Mouse (Mus musculus) liver, adult 2 months (tissue): ENCODE results near the gene Gm20403.

Source experiments
- CTCF ChIP-seq: fragments of 200-500 bp; IDR thresholded peaks from 2 replicates; pipeline ENCODE4 v1.5.1; 2011; ENCODE audit warnings: low read depth, low read length, control low read depth
- POLR2A ChIP-seq: fragments of 200-500 bp; IDR thresholded peaks from 2 replicates; pipeline ENCODE4 v1.6.1; 2011; ENCODE audit warnings: low read length, control low read depth; ENCODE audit not compliant: insufficient read depth; ENCODE audit errors: extremely low read depth

GRCm38 (mm10) chr12:55013031-55013430 is 26.7 kb upstream of the Gm20403 start:
- TF ChIP-seq CTCF (no peak), POLR2A (no peak)
